Mouse (Mus musculus) testis, adult 2 months (tissue): Measurements from ENCODE around the gene Cox8b.

ENCODE experiments used
- CTCF ChIP-seq: fragments of 200-500 bp; IDR thresholded peaks from 2 replicates; pipeline ENCODE4 v1.5.1; 2012; ENCODE audit warnings: low read depth, mild to moderate bottlenecking, inconsistent platforms, low read length, moderate library complexity; ENCODE audit not compliant: control insufficient read depth, insufficient read depth, insufficient replicate concordance
- POLR2A ChIP-seq: fragments of 200-500 bp; IDR thresholded peaks from 2 replicates; pipeline ENCODE4 v1.6.1; 2012; ENCODE audit warnings: low read depth, mild to moderate bottlenecking, inconsistent platforms, low read length, moderate library complexity; ENCODE audit not compliant: control insufficient read depth

- no peak for TF ChIP-seq POLR2A
- TF ChIP-seq CTCF: no peak
Measured at GRCm38 (mm10) chr7:140938436-140938835, 38.2 kb upstream of the Cox8b start.
